25 mouse cellular contexts compared by ENCODE assay signal in the genomic region with DNA sequence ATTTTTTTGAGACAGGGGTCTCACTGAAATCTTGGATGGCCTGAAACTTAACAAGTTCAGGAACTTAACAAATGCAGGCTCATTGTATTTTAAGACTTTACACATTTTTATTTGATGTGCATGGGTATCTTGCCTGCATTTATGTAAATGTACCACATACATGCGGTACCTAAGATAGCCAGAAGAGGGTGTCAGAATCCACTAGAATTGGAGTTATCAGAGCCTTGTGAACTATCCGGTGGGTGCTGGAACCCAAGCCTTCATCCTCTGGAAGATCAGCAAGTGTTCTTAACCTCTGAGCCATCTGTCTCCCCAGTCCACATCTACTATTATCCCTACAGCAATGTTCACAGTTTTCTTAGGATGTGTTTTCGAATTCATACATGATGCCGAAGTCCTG.
A peak's percentile ranks its signal among the peaks of the same experiment; 100 is the strongest.
DNase-seq lines count a peak whose midpoint lies in the region; ATAC-seq and TF ChIP-seq lines count a peak whose summit lies in the region.
"Had no signal": no experiment of that assay in that cellular context is flagged by ENCODE, and none has a peak within 500 bp of the region (broad histone marks: within the 10 kb centered on the region; RNA-seq: fewer than 3 reads in every experiment).

No protein-coding gene starts in this region.

- no peak overlapping the region for H3K4me3 ChIP-seq in hindbrain, embryonic 11.5 days (ENCODE audit: low read depth, low read length)
- H3K4me3 ChIP-seq in hindbrain, embryonic 14.5 days (replicated peaks; ENCODE audit: low read length), result no peak overlapping the region
- no peak overlapping the region for H3K4me3 ChIP-seq in midbrain, postnatal 0 days (ENCODE audit: low read depth, low read length)
- H3K4me3 ChIP-seq in midbrain, embryonic 15.5 days, result no peak overlapping the region
- no peak overlapping the region for H3K4me3 ChIP-seq in stomach, postnatal 0 days (ENCODE audit: low read depth, low read length)
- H3K4me3 ChIP-seq: embryonic facial prominence, embryonic 12.5 days; erythroblast, embryonic 14.5 days; forebrain, embryonic 15.5 days; left cerebral cortex, adult 2 months; limb, embryonic 10.5 days; liver, embryonic 12.5 days; lung, embryonic 15.5 days; midbrain, embryonic 13.5 days; neural tube, embryonic 15.5 days had no signal

- DNase-seq in embryo, embryonic 10 days (ENCODE audit: low spot score), result peak; percentile 15
- no peak for DNase-seq in embryo, embryonic 9.5 days (ENCODE audit: extremely low spot score)
- DNase-seq in hindbrain, embryonic 11.5 days (ENCODE audit: low spot score), result peak; percentile 10
- no peak for DNase-seq in hindbrain, embryonic 14.5 days (ENCODE audit: low spot score)
- no peak for DNase-seq in midbrain, postnatal 0 days (ENCODE audit: low spot score)
- no peak for DNase-seq in stomach, postnatal 0 days (ENCODE audit: low spot score)
- no peak for DNase-seq in frontal cortex, postnatal 36 days (ENCODE audit: low spot score in 2 of 2)
- DNase-seq: adrenal gland, postnatal 14 days; cerebellum, postnatal 10 days; heart, postnatal 4 days; kidney, adult 2 months; kidney, postnatal 25 days; right cerebral cortex, postnatal 25 days; thymus, adult 18-20 months; thymus, postnatal 4 days had no signal

- ATAC-seq in hindbrain, embryonic 11.5 days (ENCODE audit: low FRiP score), result no peak
- no peak for ATAC-seq in hindbrain, embryonic 14.5 days (ENCODE audit: low FRiP score)
- ATAC-seq in midbrain, postnatal 0 days (ENCODE audit: low FRiP score), result no peak
- ATAC-seq in midbrain, embryonic 15.5 days (replicated peaks), result no peak
- no peak for ATAC-seq in stomach, postnatal 0 days (ENCODE audit: low FRiP score, low TSS enrichment)
- ATAC-seq: forebrain, embryonic 15.5 days; liver, embryonic 12.5 days; midbrain, embryonic 13.5 days had no signal

- H3K9ac ChIP-seq in hindbrain, embryonic 11.5 days (ENCODE audit: low read depth, low read length), result no peak overlapping the region
- no peak overlapping the region for H3K9ac ChIP-seq in hindbrain, embryonic 14.5 days
- no peak overlapping the region for H3K9ac ChIP-seq in midbrain, postnatal 0 days (replicated peaks; ENCODE audit: low read length, poor library complexity, severe bottlenecking)
- no peak overlapping the region for H3K9ac ChIP-seq in midbrain, embryonic 15.5 days
- H3K9ac ChIP-seq in stomach, postnatal 0 days (ENCODE audit: low read length), result no peak overlapping the region
- H3K9ac ChIP-seq: embryonic facial prominence, embryonic 12.5 days; forebrain, embryonic 15.5 days; liver, embryonic 12.5 days; lung, embryonic 15.5 days; midbrain, embryonic 13.5 days; neural tube, embryonic 15.5 days had no signal

- no peaks in the 10 kb centered on the region for H3K27me3 ChIP-seq in hindbrain, embryonic 11.5 days (ENCODE audit: control insufficient read depth, insufficient read depth, low read length)
- H3K27me3 ChIP-seq in hindbrain, embryonic 14.5 days (ENCODE audit: control insufficient read depth, insufficient read depth, low read length), result no peaks in the 10 kb centered on the region
- H3K27me3 ChIP-seq in midbrain, postnatal 0 days (ENCODE audit: insufficient read depth, low read length), result no peaks in the 10 kb centered on the region
- H3K27me3 ChIP-seq in midbrain, embryonic 15.5 days (replicated peaks), result no peaks in the 10 kb centered on the region
- H3K27me3 ChIP-seq in stomach, postnatal 0 days (ENCODE audit: control insufficient read depth, insufficient read depth, low read length), result no peaks in the 10 kb centered on the region
- H3K27me3 ChIP-seq: embryonic facial prominence, embryonic 12.5 days; forebrain, embryonic 15.5 days; liver, embryonic 12.5 days; lung, embryonic 15.5 days; midbrain, embryonic 13.5 days; neural tube, embryonic 15.5 days had no signal

- WGBS in hindbrain, embryonic 11.5 days, result 87% methylated on average over 4 of the region's 4 CpGs
- WGBS in hindbrain, embryonic 14.5 days, result 85% methylated on average over 4 of the region's 4 CpGs
- 83% methylated on average over 4 of the region's 4 CpGs for WGBS in midbrain, postnatal 0 days
- 86% methylated on average over 4 of the region's 4 CpGs for WGBS in midbrain, embryonic 15.5 days
- 88% methylated on average over 4 of the region's 4 CpGs for WGBS in stomach, postnatal 0 days

- no peaks in the 10 kb centered on the region for H3K9me3 ChIP-seq in hindbrain, embryonic 11.5 days (ENCODE audit: control insufficient read depth, low read length)
- H3K9me3 ChIP-seq in hindbrain, embryonic 14.5 days (ENCODE audit: control insufficient read depth, low read length), result no peaks in the 10 kb centered on the region
- H3K9me3 ChIP-seq in midbrain, postnatal 0 days (ENCODE audit: low read length), result no peaks in the 10 kb centered on the region
- no peaks in the 10 kb centered on the region for H3K9me3 ChIP-seq in midbrain, embryonic 15.5 days
- no peaks in the 10 kb centered on the region for H3K9me3 ChIP-seq in stomach, postnatal 0 days (ENCODE audit: control insufficient read depth, low read length)
- H3K9me3 ChIP-seq: embryonic facial prominence, embryonic 12.5 days; forebrain, embryonic 15.5 days; limb, embryonic 10.5 days; liver, embryonic 12.5 days; lung, embryonic 15.5 days; midbrain, embryonic 13.5 days; neural tube, embryonic 15.5 days had no signal

- H3K4me1 ChIP-seq in hindbrain, embryonic 11.5 days (replicated peaks; ENCODE audit: control insufficient read depth, insufficient read depth, low read length), result 0 out of 2 replicates have a peak, but pooled peaks cover 3% of the 10 kb centered on the region
- H3K4me1 ChIP-seq in hindbrain, embryonic 14.5 days (replicated peaks; ENCODE audit: control insufficient read depth, insufficient read depth, low read length), result peaks cover 7% of the 10 kb centered on the region; the same call in 1 of the 2 replicates
- 0 out of 2 replicates have a peak, but pooled peaks cover 3% of the 10 kb centered on the region for H3K4me1 ChIP-seq in midbrain, postnatal 0 days (ENCODE audit: insufficient read depth, low read length)
- H3K4me1 ChIP-seq in midbrain, embryonic 15.5 days, result peaks cover 13% of the 10 kb centered on the region
- H3K4me1 ChIP-seq in stomach, postnatal 0 days (replicated peaks; ENCODE audit: control insufficient read depth, insufficient read depth), result no peaks in the 10 kb centered on the region
- H3K4me1 ChIP-seq: embryonic facial prominence, embryonic 12.5 days; liver, embryonic 12.5 days; lung, embryonic 15.5 days had no signal

- no peak for TF ChIP-seq EP300 in stomach, postnatal 0 days (optimal IDR thresholded peaks at IDR 0.05)

- TF ChIP-seq CTCF in midbrain, postnatal 0 days (IDR thresholded peaks at IDR 0.05), result peak; percentile 27; the same call in 1 of the 2 replicates
- peak; percentile 41 for TF ChIP-seq CTCF in stomach, postnatal 0 days (IDR thresholded peaks at IDR 0.05; ENCODE audit: low read depth)

- no peak overlapping the region for H3K27ac ChIP-seq in hindbrain, embryonic 11.5 days (ENCODE audit: low read depth, low read length)
- H3K27ac ChIP-seq in hindbrain, embryonic 14.5 days, result no peak overlapping the region
- no peak overlapping the region for H3K27ac ChIP-seq in midbrain, postnatal 0 days (ENCODE audit: low read depth, low read length)
- no peak overlapping the region for H3K27ac ChIP-seq in midbrain, embryonic 15.5 days
- H3K27ac ChIP-seq in stomach, postnatal 0 days (replicated peaks), result no peak overlapping the region
- H3K27ac ChIP-seq: embryonic facial prominence, embryonic 12.5 days; forebrain, embryonic 15.5 days; left cerebral cortex, adult 2 months; limb, embryonic 10.5 days; liver, embryonic 12.5 days; lung, embryonic 15.5 days; midbrain, embryonic 13.5 days; neural tube, embryonic 15.5 days had no signal

- H3K4me2 ChIP-seq in hindbrain, embryonic 11.5 days (replicated peaks; ENCODE audit: low read depth, low read length), result no peak overlapping the region
- H3K4me2 ChIP-seq in hindbrain, embryonic 14.5 days (replicated peaks), result no peak overlapping the region
- H3K4me2 ChIP-seq in midbrain, postnatal 0 days (ENCODE audit: low read depth, low read length, poor library complexity, severe bottlenecking), result no peak overlapping the region
- H3K4me2 ChIP-seq in midbrain, embryonic 15.5 days, result no peak overlapping the region
- H3K4me2 ChIP-seq in stomach, postnatal 0 days (replicated peaks; ENCODE audit: low read depth), result no peak overlapping the region
- H3K4me2 ChIP-seq: embryonic facial prominence, embryonic 12.5 days; forebrain, embryonic 15.5 days; liver, embryonic 12.5 days; lung, embryonic 15.5 days; midbrain, embryonic 13.5 days; neural tube, embryonic 15.5 days had no signal

- no peaks in the 10 kb centered on the region for H3K36me3 ChIP-seq in hindbrain, embryonic 11.5 days (ENCODE audit: control insufficient read depth, insufficient read depth, low read length)
- no peaks in the 10 kb centered on the region for H3K36me3 ChIP-seq in hindbrain, embryonic 14.5 days (replicated peaks; ENCODE audit: control insufficient read depth, insufficient read depth)
- H3K36me3 ChIP-seq in midbrain, postnatal 0 days (ENCODE audit: insufficient read depth, low read length), result no peaks in the 10 kb centered on the region
- no peaks in the 10 kb centered on the region for H3K36me3 ChIP-seq in midbrain, embryonic 15.5 days (replicated peaks)
- no peaks in the 10 kb centered on the region for H3K36me3 ChIP-seq in stomach, postnatal 0 days (ENCODE audit: control insufficient read depth, insufficient read depth, low read length)
- H3K36me3 ChIP-seq: embryonic facial prominence, embryonic 12.5 days; forebrain, embryonic 15.5 days; limb, embryonic 10.5 days; liver, embryonic 12.5 days; lung, embryonic 15.5 days; midbrain, embryonic 13.5 days; neural tube, embryonic 15.5 days had no signal

Comparison
In these comparisons a context has a peak if more than half of its experiments do, and no peak if none do; other contexts are left out.
1. DNase-seq: peak in embryo, embryonic 10 days (single experiment) and hindbrain, embryonic 11.5 days (single experiment); none in embryo, embryonic 9.5 days (single experiment), hindbrain, embryonic 14.5 days (single experiment), midbrain, postnatal 0 days (single experiment), stomach, postnatal 0 days (single experiment) and frontal cortex, postnatal 36 days (0 of 2).